Mouse (Mus musculus) embryonic facial prominence, embryonic 12.5 days (tissue): ENCODE measurements at regions not wholly inside any gene's neighbourhood (a gene's known extent, or its start where the extent isn't known, plus 50 kb on each side); places are given as distances from the start of the nearest gene placed in this dataset.

Experiments used
- ATAC-seq: fragments of 200-750 bp; cut with Nextera tagmentation; 2 replicates; pipeline ENCODE4 v1.8.0; 2017; ENCODE audit not compliant: insufficient number of reproducible peaks, insufficient read depth, low FRiP score, low TSS enrichment
- H3K27ac ChIP-seq: fragments of 300-500 bp; sonication (generic); 2 replicates; pipeline ENCODE4 v1.5.1; 2016; ENCODE audit warnings: mild to moderate bottlenecking
- H3K27me3 ChIP-seq: fragments of 300-500 bp; sonication (generic); 2 replicates; pipeline ENCODE4 v1.6.1; 2016; ENCODE audit warnings: mild to moderate bottlenecking, moderate library complexity
- H3K36me3 ChIP-seq: fragments of 300-500 bp; sonication (generic); 2 replicates; pipeline ENCODE4 v1.6.1; 2016; ENCODE audit warnings: mild to moderate bottlenecking
- H3K4me1 ChIP-seq: fragments of 300-500 bp; sonication (generic); 2 replicates; pipeline ENCODE4 v1.6.1; 2016
- H3K4me2 ChIP-seq: fragments of 300-500 bp; sonication (generic); replicated peaks from 2 replicates; pipeline ENCODE4 v1.6.1; 2016; ENCODE audit warnings: mild to moderate bottlenecking, moderate library complexity
- H3K4me3 ChIP-seq: fragments of 300-500 bp; sonication (generic); 2 replicates; pipeline ENCODE4 v1.5.1; 2016; ENCODE audit warnings: mild to moderate bottlenecking
- H3K9ac ChIP-seq: fragments of 300-500 bp; sonication (generic); 2 replicates; pipeline ENCODE4 v1.6.1; 2016; ENCODE audit warnings: mild to moderate bottlenecking, moderate library complexity
- H3K9me3 ChIP-seq: fragments of 300-500 bp; sonication (generic); 2 replicates; pipeline ENCODE4 v1.6.1; 2016; ENCODE audit warnings: mild to moderate bottlenecking, moderate library complexity
- WGBS: fragments of 180-500 bp; shearing (Covaris S2); methylation state at CpG from one replicate; pipeline ENCODE4 v1.1.7; 2016; 5-methylcytosine and 5-hydroxymethylcytosine counted together

GRCm38 (mm10) chr7:74683979-74684378 lies 129.4 kb upstream of the Slco3a1 start:
- ATAC-seq, result no peak
- no peak overlapping the region for H3K4me3 ChIP-seq
- no peak overlapping the region for H3K4me2 ChIP-seq
- no peak overlapping the region for H3K9ac ChIP-seq
- no peaks in the 10 kb centered on the region for H3K4me1 ChIP-seq
- no peaks in the 10 kb centered on the region for H3K36me3 ChIP-seq
- 83% methylated on average over 2 of the region's 2 CpGs for WGBS
- no peak overlapping the region for H3K27ac ChIP-seq
- H3K27me3 ChIP-seq, result no peaks in the 10 kb centered on the region
- no peaks in the 10 kb centered on the region for H3K9me3 ChIP-seq

- WGBS, result 76% methylated on average over 4 of the region's 4 CpGs
- Histone ChIP-seq H3K4me2 (no peak overlapping the region), H3K36me3 (no peaks in the 10 kb centered on the region), H3K27ac (no peak overlapping the region), H3K4me3 (no peak overlapping the region), H3K4me1 (no peaks in the 10 kb centered on the region), H3K9ac (no peak overlapping the region), H3K27me3 (no peaks in the 10 kb centered on the region), H3K9me3 (no peaks in the 10 kb centered on the region)
- no peak for ATAC-seq
These were observed 119.2 kb upstream of the Slco3a1 start for GRCm38 (mm10) chr7:74673626-74674295.

GRCm38 (mm10) chr7:74669110-74669509 lies 114.5 kb upstream of the Slco3a1 start:
- Histone ChIP-seq H3K4me2 (no peak overlapping the region), H3K4me3 (no peak overlapping the region), H3K9me3 (no peaks in the 10 kb centered on the region), H3K27ac (no peak overlapping the region), H3K36me3 (no peaks in the 10 kb centered on the region), H3K9ac (no peak overlapping the region), H3K27me3 (no peaks in the 10 kb centered on the region), H3K4me1 (no peaks in the 10 kb centered on the region)
- ATAC-seq, result no peak

GRCm38 (mm10) chr7:74667106-74667505 lies 112.5 kb upstream of the Slco3a1 start:
- H3K4me2 ChIP-seq, result no peak overlapping the region
- H3K36me3 ChIP-seq, result no peaks in the 10 kb centered on the region
- ATAC-seq, result no peak
- no peak overlapping the region for H3K9ac ChIP-seq
- WGBS, result 30% methylated on average over 3 of the region's 3 CpGs
- H3K27me3 ChIP-seq, result no peaks in the 10 kb centered on the region
- H3K4me3 ChIP-seq, result no peak overlapping the region
- H3K27ac ChIP-seq, result no peak overlapping the region
- H3K9me3 ChIP-seq, result no peaks in the 10 kb centered on the region
- no peaks in the 10 kb centered on the region for H3K4me1 ChIP-seq

- no peak overlapping the region for H3K4me2 ChIP-seq
- no peaks in the 10 kb centered on the region for H3K4me1 ChIP-seq
- WGBS, result 98% methylated on average over 1 of the region's 1 CpGs
- H3K27me3 ChIP-seq, result no peaks in the 10 kb centered on the region
- H3K36me3 ChIP-seq, result no peaks in the 10 kb centered on the region
- H3K4me3 ChIP-seq, result no peak overlapping the region
- H3K27ac ChIP-seq, result no peak overlapping the region
- ATAC-seq, result no peak
- H3K9me3 ChIP-seq, result no peaks in the 10 kb centered on the region
- H3K9ac ChIP-seq, result no peak overlapping the region
These were observed 109.2 kb upstream of the Slco3a1 start for GRCm38 (mm10) chr7:74663820-74664219.

- WGBS, result 61% methylated on average over 2 of the region's 2 CpGs
- Histone ChIP-seq H3K27me3 (no peaks in the 10 kb centered on the region), H3K4me2 (no peak overlapping the region), H3K9me3 (no peaks in the 10 kb centered on the region), H3K9ac (no peak overlapping the region), H3K36me3 (no peaks in the 10 kb centered on the region), H3K4me1 (no peaks in the 10 kb centered on the region), H3K27ac (no peak overlapping the region), H3K4me3 (no peak overlapping the region)
- ATAC-seq, result no peak
These were observed 92.7 kb upstream of the Slco3a1 start for GRCm38 (mm10) chr7:74647310-74647709.

- Histone ChIP-seq H3K4me1 (no peaks in the 10 kb centered on the region), H3K4me2 (no peak overlapping the region), H3K27ac (no peak overlapping the region), H3K4me3 (no peak overlapping the region), H3K9me3 (no peaks in the 10 kb centered on the region), H3K27me3 (no peaks in the 10 kb centered on the region), H3K9ac (no peak overlapping the region), H3K36me3 (no peaks in the 10 kb centered on the region)
- whole genome bisulfite sequencing, result 78% methylated on average over 4 of the region's 4 CpGs
- ATAC-seq, result no peak
These were observed 85.6 kb upstream of the Slco3a1 start for GRCm38 (mm10) chr7:74640171-74640570.

GRCm38 (mm10) chr7:74632217-74632616 lies 77.6 kb upstream of the Slco3a1 start:
- no peak overlapping the region for H3K4me3 ChIP-seq
- no peaks in the 10 kb centered on the region for H3K4me1 ChIP-seq
- WGBS, result 88% methylated on average over 8 of the region's 8 CpGs
- no peaks in the 10 kb centered on the region for H3K27me3 ChIP-seq
- H3K27ac ChIP-seq, result no peak overlapping the region
- H3K36me3 ChIP-seq, result no peaks in the 10 kb centered on the region
- no peaks in the 10 kb centered on the region for H3K9me3 ChIP-seq
- H3K9ac ChIP-seq, result no peak overlapping the region
- H3K4me2 ChIP-seq, result no peak overlapping the region
- no peak for ATAC-seq

GRCm38 (mm10) chr7:74628799-74629468 lies 74.4 kb upstream of the Slco3a1 start:
- H3K27me3 ChIP-seq, result no peaks in the 10 kb centered on the region
- no peak overlapping the region for H3K4me2 ChIP-seq
- ATAC-seq, result no peak
- no peaks in the 10 kb centered on the region for H3K36me3 ChIP-seq
- no peak overlapping the region for H3K4me3 ChIP-seq
- 87% methylated on average over 6 of the region's 6 CpGs for WGBS
- no peaks in the 10 kb centered on the region for H3K9me3 ChIP-seq
- H3K4me1 ChIP-seq, result no peaks in the 10 kb centered on the region
- no peak overlapping the region for H3K27ac ChIP-seq
- no peak overlapping the region for H3K9ac ChIP-seq
